Mouse (Mus musculus): ENCODE data around the gene Mllt1.

GRCm38 (mm10) chr17:56975391-56975790, 40.2 kb upstream of the Mllt1 start:
- TF ChIP-seq POLR2A (IDR thresholded peaks at IDR 0.05; ENCODE audit: borderline replicate concordance, extremely low read depth, low read depth, low read length) (no peak), CTCF (IDR thresholded peaks at IDR 0.05; ENCODE audit: insufficient read depth, low read length) (no peak)

All from lung, adult 2 months (tissue).